Mouse (Mus musculus): ENCODE measurements at regions not wholly inside any gene's neighbourhood (a gene's known extent, or its start where the extent isn't known, plus 50 kb on each side); places are given as distances from the start of the nearest gene placed in this dataset.

GRCm38 (mm10) chr9:50433525-50433924, 60.8 kb upstream of the Plet1 start:
- no peak for ATAC-seq (ENCODE audit: low read depth)
- no peaks in the 10 kb centered on the region for H3K36me3 ChIP-seq
- peaks cover 15% of the 10 kb centered on the region for H3K4me1 ChIP-seq (replicated peaks)
- H3K9ac ChIP-seq: no peak overlapping the region
- H3K4me2 ChIP-seq: no peak overlapping the region
- WGBS: 70% methylated on average over 4 of the region's 4 CpGs
- no peak overlapping the region for H3K4me3 ChIP-seq
- H3K27ac ChIP-seq (replicated peaks): no peak overlapping the region
- no peaks in the 10 kb centered on the region for H3K27me3 ChIP-seq
- H3K9me3 ChIP-seq: no peaks in the 10 kb centered on the region

- Histone ChIP-seq H3K36me3 (no peaks in the 10 kb centered on the region), H3K9me3 (no peaks in the 10 kb centered on the region), H3K27ac (replicated peaks) (no peak overlapping the region), H3K27me3 (0 out of 2 replicates have a peak, but pooled peaks cover 2% of the 10 kb centered on the region), H3K9ac (no peak overlapping the region), H3K4me2 (no peak overlapping the region), H3K4me3 (no peak overlapping the region), H3K4me1 (replicated peaks) (peaks cover 15% of the 10 kb centered on the region)
- ATAC-seq (ENCODE audit: low read depth): no peak
- WGBS: 61% methylated on average over 4 of the region's 4 CpGs
Measured at GRCm38 (mm10) chr9:50433978-50434377, 60.3 kb upstream of the Plet1 start.

DNA sequence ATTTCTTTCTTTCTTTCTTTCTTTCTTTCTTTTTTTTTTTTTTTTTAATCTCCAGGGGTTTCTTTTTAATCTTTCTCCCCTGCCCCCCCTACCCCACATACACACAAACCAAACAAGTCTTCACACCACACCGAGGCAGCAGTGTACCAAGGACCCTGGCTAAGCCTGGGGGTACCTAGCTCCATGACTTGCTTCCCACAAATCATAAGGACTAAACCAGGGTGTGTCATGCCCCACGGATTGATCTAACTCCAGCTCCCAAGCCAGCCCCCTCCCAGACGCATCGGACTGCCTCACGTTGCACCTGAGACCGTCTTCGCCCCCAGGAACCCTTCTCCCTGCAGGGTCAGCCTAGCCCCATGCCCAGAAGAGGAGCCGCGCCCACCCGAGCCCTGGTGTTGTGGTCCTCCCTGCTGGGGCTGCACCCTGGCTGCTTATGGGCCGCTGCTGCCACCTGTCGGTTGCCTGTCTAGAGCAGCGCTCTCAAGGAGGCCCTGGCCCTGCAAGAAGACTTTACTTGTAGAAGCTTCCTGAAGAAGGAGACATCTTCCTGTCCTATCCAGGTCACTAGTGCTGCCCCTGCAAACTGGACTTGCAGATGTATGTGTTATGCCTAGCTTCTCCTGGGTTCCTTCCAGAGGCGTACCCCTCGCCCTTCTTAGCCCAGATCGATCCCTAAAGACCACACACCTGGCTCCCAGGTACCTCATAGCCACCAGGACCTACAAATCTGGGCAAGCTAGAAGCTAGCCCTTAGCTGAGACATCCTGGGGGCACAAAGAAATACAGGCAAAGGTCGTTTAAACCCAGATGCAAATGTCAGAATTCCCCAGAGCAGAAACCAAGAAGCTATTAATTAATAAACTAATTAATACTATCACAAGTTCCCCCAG, 56.2 kb upstream of the Plet1 start:
- Histone ChIP-seq H3K4me1 (replicated peaks) (peaks cover 15% of the 10 kb centered on the region), H3K36me3 (no peaks in the 10 kb centered on the region), H3K9ac (peak overlapping the region; percentile 62), H3K27ac (replicated peaks) (no peak overlapping the region), H3K9me3 (no peaks in the 10 kb centered on the region), H3K4me2 (peak overlapping the region; percentile 58), H3K27me3 (0 out of 2 replicates have a peak, but pooled peaks cover 4% of the 10 kb centered on the region), H3K4me3 (peak overlapping the region; percentile 31)
- ATAC-seq (ENCODE audit: low read depth): peak; percentile 83
- WGBS: 16% methylated on average over 17 of the region's 17 CpGs

DNA sequence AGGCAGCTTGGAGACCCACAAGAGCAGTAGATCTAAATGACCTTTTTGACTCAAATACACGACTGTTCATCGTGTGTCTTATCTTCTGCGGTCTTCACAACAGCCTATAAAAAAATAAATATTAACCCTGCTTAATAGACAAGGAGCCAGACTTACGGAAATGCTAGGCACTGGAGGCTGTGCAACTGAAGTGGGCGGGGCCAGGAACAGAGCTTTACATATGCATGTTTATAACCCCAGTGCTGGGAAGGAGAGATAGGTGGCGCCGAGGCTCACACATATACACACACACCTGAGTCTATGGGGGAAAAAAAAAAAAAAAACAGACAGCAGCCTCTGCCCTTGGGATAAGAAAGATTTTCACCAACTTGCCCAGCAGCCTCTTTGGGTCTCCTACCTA, 55.6 kb upstream of the Plet1 start:
- H3K9ac ChIP-seq: no peak overlapping the region
- no peaks in the 10 kb centered on the region for H3K36me3 ChIP-seq
- peaks cover 12% of the 10 kb centered on the region for H3K4me1 ChIP-seq (replicated peaks)
- ATAC-seq (ENCODE audit: low read depth): no peak
- H3K9me3 ChIP-seq: no peaks in the 10 kb centered on the region
- no peak overlapping the region for H3K27ac ChIP-seq (replicated peaks)
- no peak overlapping the region for H3K4me3 ChIP-seq
- H3K4me2 ChIP-seq: no peak overlapping the region
- H3K27me3 ChIP-seq: 0 out of 2 replicates have a peak, but pooled peaks cover 4% of the 10 kb centered on the region
- WGBS: 63% methylated on average over 7 of the region's 7 CpGs

DNA sequence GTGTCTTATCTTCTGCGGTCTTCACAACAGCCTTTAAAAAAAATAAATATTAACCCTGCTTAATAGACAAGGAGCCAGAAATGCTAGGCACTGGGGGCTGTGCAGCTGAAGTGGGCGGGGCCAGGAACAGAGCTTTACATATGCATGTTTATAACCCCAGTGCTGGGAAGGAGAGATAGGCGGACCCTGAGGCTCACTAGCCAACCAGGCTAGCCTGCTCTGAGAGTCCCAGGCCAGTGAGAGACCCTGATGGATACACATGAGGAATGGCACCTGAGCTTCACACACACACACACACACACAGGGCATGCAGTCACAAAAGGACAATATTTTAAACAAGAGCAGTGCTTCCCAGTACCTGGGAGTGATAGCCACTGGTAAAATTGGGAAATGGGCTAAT, 54.1 kb upstream of the Plet1 start:
- no peak overlapping the region for H3K9ac ChIP-seq
- WGBS: 82% methylated on average over 3 of the region's 3 CpGs
- H3K4me3 ChIP-seq: no peak overlapping the region
- no peaks in the 10 kb centered on the region for H3K9me3 ChIP-seq
- H3K27ac ChIP-seq (replicated peaks): no peak overlapping the region
- 0 out of 2 replicates have a peak, but pooled peaks cover 4% of the 10 kb centered on the region for H3K27me3 ChIP-seq
- no peak overlapping the region for H3K4me2 ChIP-seq
- H3K36me3 ChIP-seq: no peaks in the 10 kb centered on the region
- ATAC-seq (ENCODE audit: low read depth): no peak
- 0 out of 2 replicates have a peak, but pooled peaks cover 7% of the 10 kb centered on the region for H3K4me1 ChIP-seq (replicated peaks)

DNA sequence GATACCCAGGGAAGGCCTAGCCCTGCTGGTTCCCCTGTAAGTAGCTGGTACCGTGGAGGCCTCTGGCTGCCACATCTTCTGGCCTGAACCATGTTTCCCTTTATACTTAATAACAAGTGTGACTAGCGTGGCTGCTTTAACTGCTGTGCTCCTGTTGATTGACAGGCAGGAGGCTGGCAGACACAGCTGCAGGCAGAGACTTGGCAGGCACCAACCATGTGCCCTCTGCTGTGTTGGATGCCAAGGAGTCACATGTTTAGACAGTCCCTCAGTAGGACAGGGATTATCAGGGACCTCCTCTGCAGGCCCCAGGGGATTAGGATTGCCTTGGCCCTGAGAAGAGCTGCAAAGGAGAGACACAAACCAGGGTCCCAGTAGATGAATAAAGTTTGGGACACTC, 53.6 kb upstream of the Plet1 start:
- no peak overlapping the region for H3K4me3 ChIP-seq
- H3K27me3 ChIP-seq: 0 out of 2 replicates have a peak, but pooled peaks cover 4% of the 10 kb centered on the region
- H3K9ac ChIP-seq: no peak overlapping the region
- 0 out of 2 replicates have a peak, but pooled peaks cover 7% of the 10 kb centered on the region for H3K4me1 ChIP-seq (replicated peaks)
- H3K9me3 ChIP-seq: no peaks in the 10 kb centered on the region
- no peak for ATAC-seq (ENCODE audit: low read depth)
- WGBS: 64% methylated on average over 2 of the region's 2 CpGs
- H3K36me3 ChIP-seq: no peaks in the 10 kb centered on the region
- H3K4me2 ChIP-seq: no peak overlapping the region
- H3K27ac ChIP-seq (replicated peaks): no peak overlapping the region

- Histone ChIP-seq H3K27ac (replicated peaks) (no peak overlapping the region), H3K9me3 (no peaks in the 10 kb centered on the region), H3K36me3 (no peaks in the 10 kb centered on the region), H3K4me3 (no peak overlapping the region), H3K4me1 (replicated peaks) (no peaks in the 10 kb centered on the region), H3K27me3 (0 out of 2 replicates have a peak, but pooled peaks cover 3% of the 10 kb centered on the region), H3K9ac (no peak overlapping the region), H3K4me2 (no peak overlapping the region)
- peak; percentile 40; the same call in 1 of the 2 replicates for ATAC-seq (ENCODE audit: low read depth)
- 61% methylated on average over 23 of the region's 23 CpGs for WGBS
Measured at GRCm38 (mm10) chr9:50443708-50444463, 50.4 kb upstream of the Plet1 start.

All from neural tube, embryonic 13.5 days (tissue).